Mouse (Mus musculus): ENCODE measurements at regions not wholly inside any gene's neighbourhood (a gene's known extent, or its start where the extent isn't known, plus 50 kb on each side); places are given as distances from the start of the nearest gene placed in this dataset.
A peak's percentile ranks its signal among the peaks of the same experiment; 100 is the strongest.

DNA sequence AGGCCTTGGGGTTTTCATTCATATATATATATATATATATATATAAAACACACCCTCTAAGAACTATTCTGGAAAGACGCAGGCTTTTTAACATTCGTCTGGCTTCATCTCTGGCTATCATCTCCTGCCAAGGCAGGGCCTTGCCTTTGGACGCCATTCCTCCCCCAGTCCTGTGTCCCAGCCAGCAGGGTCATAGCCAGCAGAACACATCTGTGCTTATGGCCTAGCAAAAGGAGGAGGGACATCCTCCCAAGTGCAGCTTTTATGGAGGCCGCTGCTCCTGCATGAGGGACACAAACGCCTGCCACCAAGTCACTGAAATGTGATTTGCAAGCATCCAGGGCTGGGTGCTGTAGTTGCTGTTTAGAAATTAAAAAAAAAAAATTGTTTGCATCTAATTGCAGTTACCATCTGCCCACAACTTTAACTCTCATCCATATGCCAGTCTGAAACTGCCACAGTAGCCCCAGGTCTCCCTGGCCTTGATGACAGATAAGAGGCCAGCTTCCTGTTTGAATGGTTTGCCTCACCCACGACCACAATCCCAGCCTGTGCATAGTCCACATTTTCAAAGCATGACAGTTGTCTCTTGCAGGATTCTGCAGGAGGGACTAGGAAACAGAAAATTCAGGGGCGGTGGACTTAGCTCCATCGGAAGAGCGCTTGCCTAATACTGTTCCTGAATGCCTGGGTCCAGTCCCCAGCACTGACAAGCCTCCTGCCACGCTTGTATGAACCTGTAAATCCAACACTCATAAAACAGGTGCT, 108.7 kb downstream of the Dyrk2 start:
- DNase-seq (ENCODE audit: extremely low read depth, low read depth) = no peak

DNA sequence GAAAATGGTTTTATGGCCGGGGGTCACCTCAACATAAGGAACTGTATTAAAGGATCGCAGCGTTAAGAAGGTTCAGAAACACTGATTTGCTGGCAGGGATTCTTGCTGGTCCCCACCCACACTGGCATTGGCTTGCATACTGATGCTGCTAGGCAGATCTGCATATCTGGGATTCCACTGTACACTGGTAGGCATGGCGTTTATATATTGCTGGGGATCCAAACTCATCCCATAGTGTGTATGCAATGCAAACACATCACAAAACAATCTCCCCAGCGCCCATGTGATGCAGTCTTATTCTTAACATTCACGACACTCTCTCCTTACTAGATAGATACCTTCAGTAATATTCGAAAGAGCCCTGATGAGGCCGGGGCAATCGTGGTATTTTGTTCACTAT, 105.0 kb downstream of the Dyrk2 start:
- no peak for DNase-seq (ENCODE audit: extremely low read depth, low read depth)

DNA sequence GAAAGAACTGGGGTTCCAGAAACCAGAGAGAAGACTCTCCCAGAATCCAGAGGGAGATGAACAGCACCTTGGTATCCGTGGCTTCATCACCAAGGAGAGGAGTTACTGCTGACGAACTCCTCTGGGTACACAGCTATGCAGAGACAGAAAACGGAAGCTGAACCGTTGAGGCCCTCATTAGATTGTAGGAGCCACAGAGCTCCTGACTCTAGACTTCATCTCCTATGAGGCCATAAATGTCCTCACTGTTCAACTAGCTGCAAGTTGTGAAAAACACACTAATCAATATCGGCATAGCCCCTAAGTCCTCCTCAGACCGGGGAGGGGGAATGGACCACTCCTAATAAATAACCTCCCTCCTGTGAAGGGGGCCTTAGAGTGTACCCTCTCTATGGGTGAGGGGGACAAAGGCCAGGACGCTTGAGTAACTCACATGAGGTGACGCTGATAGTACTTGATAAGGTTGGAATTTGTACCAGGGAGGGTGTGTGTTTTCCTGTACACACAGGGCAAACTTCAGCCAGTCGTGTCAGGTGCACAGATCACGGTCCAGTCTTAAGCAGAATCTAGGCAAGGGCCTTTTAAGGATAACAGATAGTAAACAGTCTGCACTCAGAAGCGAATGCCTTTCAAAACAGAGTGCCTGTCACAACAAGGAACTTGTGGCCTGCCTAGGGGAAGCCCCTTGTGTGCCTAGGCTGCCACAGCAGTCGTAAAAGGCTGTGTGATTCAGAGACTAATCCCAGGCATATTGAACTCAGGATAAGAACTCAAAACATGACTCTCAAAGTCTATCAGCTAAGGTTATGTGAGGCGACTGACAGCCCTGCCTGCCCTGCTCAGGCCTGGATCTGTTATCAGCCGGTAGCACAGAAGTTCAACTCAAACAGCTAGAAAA, 104.2 kb downstream of the Dyrk2 start:
- DNase-seq (ENCODE audit: extremely low read depth, low read depth) = peak; percentile 4

GRCm38 (mm10) chr10:118766826-118767225, 103.2 kb downstream of the Dyrk2 start:
- DNase-seq (ENCODE audit: extremely low read depth, low read depth) = no peak

- no peak for DNase-seq (ENCODE audit: extremely low read depth, low read depth)
Measured at GRCm38 (mm10) chr10:118769751-118770150, 100.3 kb downstream of the Dyrk2 start.

DNA sequence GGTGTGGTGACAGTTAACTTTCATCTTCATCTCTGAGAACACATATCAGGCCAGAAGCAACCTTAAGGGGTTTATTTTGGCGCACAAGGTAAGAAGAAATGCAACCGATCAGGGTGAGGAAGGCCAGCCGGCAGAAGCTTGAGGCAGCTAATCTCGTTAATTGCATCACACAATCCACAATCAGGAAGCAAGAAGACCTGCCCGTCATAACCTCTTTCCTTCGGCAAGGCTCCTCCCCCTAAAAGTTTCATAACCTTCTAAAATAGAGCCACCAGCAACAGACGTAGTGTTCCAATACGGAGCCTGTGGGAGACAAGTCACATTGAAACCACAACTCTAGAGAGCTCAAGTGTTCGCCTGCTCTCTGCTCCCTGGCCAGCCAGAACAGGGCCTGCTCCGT, 91.4 kb downstream of the Dyrk2 start:
- DNase-seq (ENCODE audit: extremely low read depth, low read depth) = no peak

DNA sequence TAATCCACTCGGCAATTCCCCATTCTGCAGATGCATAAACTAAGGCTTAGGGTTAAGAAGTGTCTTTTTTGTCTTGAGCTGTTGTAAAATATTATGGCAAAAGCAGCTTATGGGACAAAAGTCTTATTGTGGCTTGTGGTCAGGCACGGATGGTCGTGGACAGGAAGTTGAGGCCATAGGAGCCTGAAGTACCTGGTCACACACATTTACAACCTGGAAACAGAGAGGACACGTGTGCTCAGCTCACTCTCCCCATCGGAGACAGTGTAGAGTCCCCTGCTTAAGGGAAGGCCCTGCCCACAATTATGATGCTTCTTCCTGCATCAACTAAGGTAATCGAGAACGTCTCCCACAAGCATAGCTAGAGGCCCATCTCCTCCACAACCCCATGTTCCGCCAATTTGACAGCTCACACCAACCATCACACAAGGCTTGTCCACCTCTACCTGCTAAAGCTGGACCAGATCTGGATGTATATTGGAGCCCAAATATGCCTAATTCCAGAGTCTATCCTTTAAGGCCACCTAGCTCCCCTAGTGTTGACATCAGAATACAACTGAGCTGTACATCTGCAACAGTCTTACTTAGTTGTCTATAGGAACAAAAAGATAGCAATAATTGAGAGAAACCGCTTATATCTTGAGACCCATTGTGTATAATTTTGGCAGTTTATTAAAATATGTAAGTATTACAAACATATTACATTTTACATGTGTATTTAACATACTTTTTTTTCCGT, 89.0 kb downstream of the Dyrk2 start:
- DNase-seq (ENCODE audit: extremely low read depth, low read depth) = no peak

DNA sequence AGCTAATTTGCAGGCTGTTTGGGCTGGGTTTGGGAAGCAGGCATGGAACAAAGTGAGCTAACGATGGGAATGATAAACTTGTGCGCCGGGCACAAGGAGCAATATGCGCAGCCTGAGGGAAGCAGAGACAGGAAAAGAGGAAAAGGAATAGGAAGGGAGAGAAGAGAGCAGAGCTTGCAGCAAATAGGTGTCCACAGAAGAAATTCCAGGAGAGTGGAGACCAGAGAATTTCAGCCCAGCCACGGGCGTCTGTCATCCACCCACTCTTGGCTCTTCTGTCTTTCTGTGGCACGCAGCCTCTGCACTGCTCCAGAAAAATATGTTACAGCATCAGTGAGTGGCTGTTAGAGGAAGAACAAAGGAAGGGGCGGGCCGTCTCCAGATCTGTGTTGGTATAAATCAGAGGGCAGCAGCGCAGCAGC, 88.2 kb downstream of the Dyrk2 start:
- DNase-seq (ENCODE audit: extremely low read depth, low read depth) = no peak

- DNase-seq (ENCODE audit: extremely low read depth, low read depth) = no peak
Measured at GRCm38 (mm10) chr10:118782646-118783045, 87.4 kb downstream of the Dyrk2 start.

GRCm38 (mm10) chr10:118787280-118787690, 82.7 kb downstream of the Dyrk2 start:
- no peak for DNase-seq (ENCODE audit: extremely low read depth, low read depth)

GRCm38 (mm10) chr10:118792352-118793100, 77.5 kb downstream of the Dyrk2 start:
- DNase-seq (ENCODE audit: extremely low read depth, low read depth) = no peak

- no peak for DNase-seq (ENCODE audit: extremely low read depth, low read depth)
Measured at GRCm38 (mm10) chr10:118793794-118794193, 76.2 kb downstream of the Dyrk2 start.

GRCm38 (mm10) chr10:118794395-118795060, 75.5 kb downstream of the Dyrk2 start:
- DNase-seq (ENCODE audit: extremely low read depth, low read depth) = no peak

GRCm38 (mm10) chr10:118795061-118795407, 75.0 kb downstream of the Dyrk2 start:
- DNase-seq (ENCODE audit: extremely low read depth, low read depth) = no peak

DNA sequence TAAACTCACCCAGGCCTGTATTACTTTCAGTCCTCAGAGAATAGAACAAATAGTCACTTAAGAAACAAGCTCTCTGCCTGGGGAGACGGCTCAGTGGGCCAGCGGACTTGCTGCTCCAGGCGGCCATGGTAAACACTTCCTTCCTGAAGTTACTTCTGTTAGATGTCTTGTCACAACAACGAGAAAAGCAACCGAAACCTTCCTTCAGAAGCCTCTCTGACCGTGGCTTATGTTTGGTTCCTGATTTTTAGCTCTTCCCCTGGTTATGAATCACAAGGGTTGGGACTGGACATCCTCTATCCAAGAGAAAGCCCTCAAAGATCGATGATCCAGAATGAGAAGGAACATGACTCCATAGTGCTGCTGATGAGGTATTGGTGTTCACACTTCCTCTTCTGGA, 73.5 kb downstream of the Dyrk2 start:
- no peak for DNase-seq (ENCODE audit: extremely low read depth, low read depth)

GRCm38 (mm10) chr10:118797256-118797655, 72.8 kb downstream of the Dyrk2 start:
- DNase-seq (ENCODE audit: extremely low read depth, low read depth) = no peak

DNA sequence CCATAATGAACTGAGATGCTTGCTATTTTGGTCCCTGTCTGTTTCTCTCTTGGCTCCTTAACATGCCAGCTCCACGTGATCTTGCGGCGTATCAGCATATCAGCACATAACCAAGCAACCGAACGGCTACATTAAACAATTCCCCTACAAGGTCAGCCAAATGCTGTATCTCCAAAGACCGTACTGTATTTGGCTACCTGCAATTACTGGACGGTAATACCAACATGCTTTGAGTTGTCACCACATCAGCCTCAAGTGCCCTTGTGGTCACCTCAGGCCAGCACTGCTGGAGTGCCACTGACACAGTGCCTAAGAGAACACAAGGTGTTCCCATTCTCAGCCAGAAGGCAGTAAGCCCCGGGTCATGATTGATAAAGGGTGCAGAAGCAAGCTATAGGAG, 70.2 kb downstream of the Dyrk2 start:
- no peak for DNase-seq (ENCODE audit: extremely low read depth, low read depth)

GRCm38 (mm10) chr10:118803922-118804557, 66.0 kb downstream of the Dyrk2 start:
- no peak for DNase-seq (ENCODE audit: extremely low read depth, low read depth)

GRCm38 (mm10) chr10:118804574-118804973, 65.4 kb downstream of the Dyrk2 start:
- no peak for DNase-seq (ENCODE audit: extremely low read depth, low read depth)
